Mouse (Mus musculus) left cerebral cortex, adult 2 months (tissue): ENCODE measurements around the gene Kif27. TPM values are rescaled to one million over a fixed set of nuclear protein-coding genes. Genes with fewer than 3 reads are reported as not detected.

Source experiments
- DNase-seq, 2 experiments: peaks; one replicate each; pipeline ENCODE4 v3.0.0; 2021 to 2022; ENCODE audit warnings: low spot score in 2 of 2, mixed read lengths in 1 of 2; ENCODE audit errors: extremely low spot score in 1 of 2
- H3K27ac ChIP-seq: fragments of 200-600 bp; 2 replicates; pipeline ENCODE4 v1.8.1; 2022
- H3K4me3 ChIP-seq: fragments of 200-600 bp; 2 replicates; pipeline ENCODE4 v1.8.1; 2022
- CTCF ChIP-seq: fragments of 200-600 bp; IDR thresholded peaks from 2 replicates; pipeline ENCODE4 v1.8.1; 2022; ENCODE audit warnings: antibody characterized with exemption, mild to moderate bottlenecking, moderate library complexity
- intact Hi-C: fragments of 180-260 bp; cut with DNase I; formaldehyde crosslinking; loops from one replicate; pipeline ENCODE4 v1.15.1; 2025
- total RNA-seq, 2 experiments: library from RNA; stranded (reverse); gene quantifications; 2 replicates each; pipeline ENCODE4 v1.2.3; 2021

Gene Kif27
- total RNA-seq, 2 experiments from 2014 or later = 2.4 to 3.5 TPM

DNA sequence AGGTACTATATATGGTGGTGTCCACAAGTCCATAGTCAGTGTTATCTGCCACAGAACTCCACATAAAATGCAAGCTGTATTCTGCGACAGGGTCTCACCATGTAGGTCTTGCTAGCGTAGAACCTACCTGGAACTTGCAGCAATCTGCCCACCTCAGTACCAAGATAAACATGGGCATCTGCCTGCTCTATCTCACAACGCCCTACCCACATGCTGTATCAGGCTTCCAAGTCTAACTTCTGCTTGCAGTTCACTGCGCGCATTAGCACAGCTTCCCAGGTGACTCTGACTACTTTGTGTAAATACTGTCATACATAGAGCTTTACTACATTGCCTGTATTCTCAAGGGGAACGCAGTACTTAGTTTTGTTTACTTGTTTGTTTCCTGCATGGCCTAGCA is 57.0 kb downstream of the Kif27 start:
- Histone ChIP-seq H3K4me3 (no peak overlapping the region), H3K27ac (no peak overlapping the region)
- no peak for TF ChIP-seq CTCF
- intact Hi-C loops = no loop called here
- DNase-seq = no peak

DNA sequence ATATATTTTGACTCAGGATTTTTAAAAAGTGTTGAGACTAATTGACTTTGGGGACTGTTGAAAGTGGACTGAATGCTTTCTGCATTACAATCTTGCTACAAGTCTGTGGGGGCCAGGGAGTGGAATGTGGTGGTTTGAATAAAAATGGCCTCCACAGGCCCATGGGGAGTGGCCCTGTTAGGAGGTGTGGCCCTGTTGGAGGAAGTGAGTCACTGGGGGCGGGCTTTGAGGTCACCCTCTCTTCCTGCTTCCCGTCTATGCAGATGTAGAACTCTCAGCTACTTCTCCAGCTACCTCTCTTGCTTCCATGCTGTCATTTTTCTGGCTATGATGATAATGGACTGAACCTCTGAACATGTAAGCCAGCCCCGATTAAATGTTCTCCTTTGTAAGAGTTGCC is 60.2 kb downstream of the Kif27 start:
- intact Hi-C loops = no loop called here
- TF ChIP-seq CTCF = no peak

DNA sequence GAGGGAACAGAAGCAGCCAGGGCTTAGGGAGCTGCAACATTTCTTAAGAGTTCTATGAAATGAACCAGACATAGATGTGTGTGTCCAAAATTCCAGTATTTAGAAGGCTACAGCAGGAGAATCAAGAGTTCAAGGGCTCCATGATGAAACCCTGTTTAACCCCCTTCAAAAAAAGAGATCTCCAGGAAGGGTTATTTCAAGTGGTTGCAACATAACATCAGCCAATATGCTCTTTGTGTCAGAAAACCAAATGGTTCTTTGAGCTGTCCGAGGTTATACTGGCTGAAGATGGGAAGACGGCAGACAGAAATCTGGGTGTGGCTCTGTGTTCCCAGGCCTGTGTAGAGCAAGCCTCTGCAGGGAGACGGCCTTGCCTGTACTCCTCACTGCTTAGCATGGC is 63.3 kb downstream of the Kif27 start:
- no peak for DNase-seq
- no peak overlapping the region for H3K27ac ChIP-seq
- no peak overlapping the region for H3K4me3 ChIP-seq
- intact Hi-C loops = no loop called here
- no peak for TF ChIP-seq CTCF

More for the DNA sequence above, 60.2 kb downstream of the Kif27 start:
- H3K27ac ChIP-seq = no peak overlapping the region
- H3K4me3 ChIP-seq = no peak overlapping the region
- DNase-seq = no peak

DNA sequence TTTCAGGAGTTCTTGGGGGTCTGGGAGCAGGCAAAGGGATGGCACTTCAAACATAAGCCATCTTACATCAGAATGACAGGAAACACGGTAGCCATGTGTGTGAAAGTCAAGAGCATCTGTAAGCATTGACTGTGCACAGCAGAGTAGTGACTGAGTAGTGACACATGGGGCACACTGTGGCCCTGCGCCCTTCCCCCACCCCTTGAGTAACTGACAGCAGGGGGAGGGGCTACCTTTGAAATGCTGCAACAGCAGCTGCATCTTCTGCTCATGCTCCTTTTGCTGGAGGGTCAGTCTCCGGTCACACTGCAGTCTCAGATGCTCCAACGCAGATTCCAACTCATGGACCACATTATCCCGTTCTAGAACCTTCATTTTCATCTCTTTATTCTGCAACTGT is 66.1 kb downstream of the Kif27 start:
- Histone ChIP-seq H3K4me3 (no peak overlapping the region), H3K27ac (no peak overlapping the region)
- DNase-seq = no peak
- intact Hi-C loops = no loop called here
- no peak for TF ChIP-seq CTCF

DNA sequence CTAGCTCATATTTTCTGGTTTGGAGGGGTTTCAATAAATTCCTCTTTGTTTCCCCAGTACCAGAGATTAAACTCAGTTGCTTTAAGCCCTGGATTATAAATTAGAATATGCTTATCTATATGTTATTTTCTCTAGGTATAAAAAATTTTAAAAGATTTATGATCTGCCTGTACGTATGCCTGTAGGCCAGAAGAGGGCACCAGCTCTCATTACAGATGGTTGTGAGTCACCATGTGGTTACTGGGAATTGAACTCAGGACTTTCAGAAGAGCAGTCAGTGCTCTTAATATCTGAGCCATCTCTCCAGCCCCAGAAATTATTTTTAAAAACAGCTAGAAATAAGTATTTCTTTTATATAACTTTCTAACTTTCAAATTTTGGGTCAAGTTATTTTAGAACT is 69.6 kb downstream of the Kif27 start:
- no peak overlapping the region for H3K4me3 ChIP-seq
- H3K27ac ChIP-seq = no peak overlapping the region
- DNase-seq = no peak
- TF ChIP-seq CTCF = peak; percentile 34
- intact Hi-C loops = loop anchor here (2.0 to 5.0 kb wide), 2 partner anchors 132 to 299 kb away; partner anchors contain the start of gene Idnk

DNA sequence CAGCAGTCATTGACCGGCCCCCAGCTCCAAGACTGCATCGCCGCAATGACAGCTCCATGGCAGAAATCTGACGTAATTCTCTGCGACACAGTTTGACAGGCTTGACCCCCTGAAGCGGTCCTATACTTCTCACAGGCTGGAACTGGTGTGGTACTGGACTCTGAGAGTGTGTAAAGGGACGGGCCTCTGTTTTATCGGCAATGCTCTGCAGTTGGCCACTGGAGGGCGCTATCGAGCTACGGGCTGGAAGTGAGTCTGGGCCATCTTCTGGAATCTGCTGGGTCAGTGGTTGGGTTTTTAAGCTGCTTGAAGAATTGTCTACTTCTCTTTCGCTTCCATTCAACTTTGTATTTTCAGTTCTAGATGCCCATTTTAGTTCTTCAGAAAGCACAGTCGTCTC is 71.1 kb downstream of the Kif27 start:
- peak; percentile 95 for TF ChIP-seq CTCF
- Histone ChIP-seq H3K27ac (no peak overlapping the region), H3K4me3 (no peak overlapping the region)
- peak; percentile 69 to 82 for DNase-seq
- intact Hi-C loops = loop anchor here (1.0 to 5.0 kb wide), 5 partner anchors 99 to 305 kb away; partner anchors contain the start of gene Idnk

DNA sequence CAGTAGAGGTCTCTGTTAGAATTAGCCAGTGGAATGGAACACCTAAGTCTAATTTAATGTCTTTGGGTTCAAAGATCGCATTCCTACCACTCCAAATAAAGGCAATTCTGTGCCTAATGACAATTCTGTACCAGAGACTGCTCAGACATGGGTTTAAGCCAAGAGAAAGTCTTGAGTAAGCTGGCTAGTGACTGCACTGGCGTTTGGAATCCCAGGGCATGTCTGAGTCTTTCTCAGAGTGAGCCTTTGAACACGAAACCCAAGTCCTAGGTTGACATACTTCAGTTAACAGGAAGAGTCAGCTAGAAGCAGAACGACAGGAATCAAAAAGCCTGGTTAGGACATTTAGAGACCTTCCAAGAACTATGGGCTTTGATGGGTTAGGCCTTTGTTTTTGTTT is 75.5 kb downstream of the Kif27 start:
- no peak for TF ChIP-seq CTCF
- DNase-seq = no peak
- Histone ChIP-seq H3K4me3 (no peak overlapping the region), H3K27ac (no peak overlapping the region)
- intact Hi-C loops = no loop called here

DNA sequence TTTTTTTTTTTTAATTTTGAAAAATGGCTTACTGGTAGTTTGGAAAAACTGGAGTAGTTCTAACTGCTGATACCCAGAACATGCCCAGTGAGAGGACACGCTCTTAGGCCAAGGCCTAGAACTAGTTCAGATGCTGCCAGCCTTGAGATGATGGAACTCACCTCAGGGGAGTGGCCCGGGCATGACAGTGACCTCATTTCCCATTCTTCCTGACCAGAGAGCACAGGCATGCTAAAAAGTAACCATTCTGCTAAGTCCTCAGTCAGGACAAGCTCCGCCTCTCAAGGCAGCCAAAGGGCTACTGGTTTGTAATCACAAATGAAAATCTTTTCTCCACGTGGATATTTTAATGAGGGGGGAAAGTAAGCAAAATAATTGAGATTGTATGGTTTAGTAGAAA is 77.0 kb downstream of the Kif27 start:
- Histone ChIP-seq H3K27ac (no peak overlapping the region), H3K4me3 (no peak overlapping the region)
- intact Hi-C loops = no loop called here
- DNase-seq = no peak
- no peak for TF ChIP-seq CTCF

DNA sequence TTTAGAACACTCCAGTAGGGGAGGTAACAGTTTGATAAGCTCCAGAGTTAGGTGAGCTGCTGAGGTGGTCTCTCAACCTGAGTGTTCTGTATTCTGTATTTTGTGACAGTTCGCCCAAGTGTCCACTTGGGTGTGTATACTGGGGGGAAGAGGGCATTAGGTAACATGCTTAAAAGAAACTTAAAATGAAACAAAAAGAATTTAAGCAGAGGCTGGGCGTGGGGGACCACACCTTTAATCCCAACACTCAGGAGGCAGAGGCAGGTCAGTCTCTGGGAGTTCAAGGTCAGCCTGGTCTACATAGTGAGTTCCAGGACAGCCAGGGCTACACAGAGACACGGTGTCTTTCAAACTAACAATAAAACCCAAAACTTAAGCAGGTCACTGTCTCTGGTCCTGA is 78.4 kb downstream of the Kif27 start:
- intact Hi-C loops = no loop called here
- no peak for DNase-seq
- no peak overlapping the region for H3K4me3 ChIP-seq
- H3K27ac ChIP-seq = no peak overlapping the region
- no peak for TF ChIP-seq CTCF

DNA sequence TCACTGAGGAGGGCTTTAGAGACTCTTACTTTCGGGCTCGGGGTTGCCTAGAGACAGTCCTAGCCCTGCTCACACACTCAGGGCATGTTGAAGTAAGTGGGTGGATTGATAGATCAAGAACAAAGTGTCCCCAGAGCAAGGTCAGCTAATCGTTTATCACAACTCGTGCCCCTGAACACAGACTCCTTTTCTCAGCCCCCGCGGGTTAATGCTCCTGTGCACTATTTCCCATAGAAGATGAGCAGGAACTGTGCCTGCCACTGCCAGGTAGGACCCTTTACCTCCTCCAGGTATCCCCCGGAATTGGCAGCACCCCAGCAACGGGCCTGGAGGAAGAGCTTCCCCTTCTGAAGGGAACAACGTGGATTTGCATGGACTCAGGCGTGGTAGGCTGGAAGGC is 82.7 kb downstream of the Kif27 start:
- no peak for DNase-seq
- no peak overlapping the region for H3K4me3 ChIP-seq
- TF ChIP-seq CTCF = no peak
- H3K27ac ChIP-seq = no peak overlapping the region
- intact Hi-C loops = no loop called here

DNA sequence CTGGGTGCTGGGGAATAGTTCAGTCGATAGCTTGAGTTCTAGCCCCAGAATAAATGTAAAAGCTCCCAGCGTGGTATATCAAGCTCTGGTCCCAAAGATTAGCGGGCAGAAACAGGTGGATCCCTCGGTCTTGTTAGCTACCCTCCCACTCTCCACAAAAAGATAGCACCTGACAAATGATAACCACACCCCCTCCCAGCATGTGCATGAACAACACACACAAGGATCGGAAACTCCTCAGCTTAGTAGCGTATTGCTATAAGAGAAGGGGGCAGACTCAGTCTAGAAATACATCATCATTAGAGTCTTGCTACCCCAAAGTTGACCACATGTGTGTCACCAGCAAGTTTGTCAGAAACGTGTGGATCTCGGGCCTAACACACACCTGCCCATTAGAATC is 83.3 kb downstream of the Kif27 start, which contains the start of gene Gkap1:
Gene Gkap1 (minus strand): TSS at position 101 of the 400 bp plus-strand sequence.
- Histone ChIP-seq H3K27ac (peak within 1 kb of the TSS; percentile 30; the same call in 1 of the 2 replicates), H3K4me3 (peak within 1 kb of the TSS; percentile 71)
- no peak for DNase-seq
- no peak for TF ChIP-seq CTCF
- intact Hi-C loops = no loop called here

DNA sequence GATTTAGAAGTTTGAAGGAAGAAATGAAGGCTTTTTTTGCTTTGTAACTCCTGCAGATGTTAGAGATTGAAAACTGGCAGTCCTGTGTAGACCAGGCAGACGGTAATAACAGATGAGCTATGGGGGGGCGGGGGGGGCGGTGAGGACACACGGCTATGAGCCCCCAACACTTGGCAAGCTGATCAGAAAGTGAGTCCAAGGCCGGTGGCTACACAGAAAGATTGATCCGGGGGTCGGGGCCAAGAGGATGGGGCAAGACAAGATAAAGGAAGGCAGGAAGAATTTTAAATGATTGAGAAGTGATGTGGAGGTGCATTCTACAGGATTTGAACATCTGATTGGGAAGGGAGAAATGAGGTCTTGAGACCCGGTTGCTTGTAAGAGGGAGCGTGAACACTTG is 83.8 kb downstream of the Kif27 start:
- no peak for TF ChIP-seq CTCF
- no peak overlapping the region for H3K27ac ChIP-seq
- intact Hi-C loops = no loop called here
- DNase-seq = no peak
- H3K4me3 ChIP-seq = peak overlapping the region; percentile 71

DNA sequence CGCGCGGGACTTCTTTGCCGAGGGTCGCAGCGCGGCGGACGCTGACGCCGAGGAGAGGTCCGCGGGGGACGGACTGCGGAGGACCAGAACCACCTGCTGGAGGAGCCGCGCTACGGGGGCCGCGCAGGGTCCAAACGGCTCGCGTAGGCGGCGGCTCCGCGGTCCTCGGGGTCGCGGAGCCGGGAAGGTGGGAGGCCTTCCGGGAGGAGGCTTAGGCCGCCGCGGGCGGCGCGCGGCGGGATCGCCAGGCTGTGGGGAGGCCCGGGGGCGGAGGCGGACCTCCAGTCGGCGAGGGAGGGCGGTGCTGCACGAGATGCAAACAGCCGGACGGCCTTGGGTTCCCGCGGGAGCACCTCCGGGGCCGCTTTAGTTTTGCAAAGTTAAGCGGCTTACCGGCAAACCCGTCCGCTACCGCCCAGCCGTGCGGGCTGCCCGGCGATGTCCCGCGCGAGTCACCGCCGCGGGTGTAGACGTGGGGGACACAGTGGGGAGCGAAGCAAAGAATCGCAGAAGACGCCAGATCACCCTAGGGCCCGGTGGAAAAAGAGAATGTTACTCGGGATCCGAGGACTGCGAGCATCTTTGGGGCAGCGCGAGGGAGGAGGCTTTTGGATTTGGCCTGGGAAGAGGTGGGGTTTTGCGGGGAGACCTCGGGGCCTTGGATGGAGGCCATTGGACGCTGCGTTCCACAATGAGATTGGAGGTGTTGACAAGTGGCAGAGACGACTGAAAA is 84.5 kb downstream of the Kif27 start:
- peak overlapping the region; percentile 30; the same call in 1 of the 2 replicates for H3K27ac ChIP-seq
- peak overlapping the region; percentile 71 for H3K4me3 ChIP-seq
- peak; percentile 56 to 57 for DNase-seq
- intact Hi-C loops = no loop called here
- no peak for TF ChIP-seq CTCF
